Mouse (Mus musculus) E14TG2a.4 (cell line): ENCODE measurements around the gene Umps.

ENCODE experiments used
- CTCF ChIP-seq: conservative IDR thresholded peaks from 2 replicates; pipeline ENCODE4 v1.5.1; 2014; ENCODE audit warnings: low read length
- POU5F1 ChIP-seq: IDR thresholded peaks from 2 replicates; pipeline ENCODE4 v1.6.1; 2014; ENCODE audit warnings: low read length, borderline replicate concordance

GRCm38 (mm10) chr16:33928788-33929462 is 37.9 kb downstream of the Umps start:
- TF ChIP-seq CTCF (no peak), POU5F1 (no peak)
